Mouse (Mus musculus): Measurements from ENCODE around the gene Tmprss2.

- no peak for TF ChIP-seq GATA1 (IDR thresholded peaks at IDR 0.05; ENCODE audit: borderline replicate concordance, low read length)
- TF ChIP-seq FLI1 (IDR thresholded peaks at IDR 0.05; ENCODE audit: low read length): no peak
These were observed 76.5 kb downstream of the Tmprss2 start for GRCm38 (mm10) chr16:97534448-97534847.

Data from megakaryocyte, embryonic 14.5 days (primary cell).